Mouse (Mus musculus): Measurements from ENCODE around the gene Ap3b2.

DNA sequence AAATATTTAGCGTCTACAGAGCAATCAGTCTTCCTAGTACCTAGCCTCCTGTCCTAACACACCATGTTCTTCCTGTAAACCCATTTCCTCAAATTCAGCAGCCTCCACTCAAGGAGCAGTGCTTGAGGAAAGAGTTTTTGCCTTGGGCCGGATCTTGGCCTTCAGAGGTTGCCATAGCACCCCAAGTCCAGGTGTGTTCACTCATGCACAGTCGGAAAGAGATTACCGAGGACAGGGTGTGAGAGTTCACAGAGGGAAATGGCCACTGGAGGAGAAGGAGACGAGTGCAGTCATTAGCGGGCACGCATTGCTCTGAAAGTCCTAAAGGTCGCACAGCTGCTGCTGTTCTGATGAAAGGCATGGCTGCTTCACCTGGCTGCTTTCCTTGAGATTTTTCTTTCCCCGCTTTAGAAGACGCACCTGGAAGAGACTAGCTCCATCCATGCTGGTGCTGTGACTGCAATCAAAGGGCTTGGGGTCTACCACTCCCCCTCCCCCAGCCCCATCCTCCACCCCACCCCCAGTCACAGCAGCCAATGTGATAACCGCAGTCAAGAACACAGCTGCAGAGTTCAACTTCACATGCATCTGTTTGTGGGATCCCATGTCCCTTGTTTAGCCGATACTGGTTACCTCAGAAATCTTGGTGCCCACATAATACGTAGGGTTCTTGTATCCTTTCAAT, 21.3 kb upstream of the Ap3b2 start:
- no peak for TF ChIP-seq GATA1 (IDR thresholded peaks at IDR 0.05; ENCODE audit: low read length)
- no peak for TF ChIP-seq TAL1 (IDR thresholded peaks at IDR 0.05; ENCODE audit: low read length)
